Mouse (Mus musculus) myocyte (in vitro differentiated cells): ENCODE measurements around the gene Itpr1. TPM values are rescaled to one million over a fixed set of nuclear protein-coding genes. Genes with fewer than 3 reads are reported as not detected.

Source experiments
- H3K27me3 ChIP-seq: one replicate; pipeline ENCODE4 v1.6.1; 2011; ENCODE audit not compliant: control insufficient read depth, insufficient read depth, insufficient read length
- H3K36me3 ChIP-seq: one replicate; pipeline ENCODE4 v1.6.1; 2011; ENCODE audit not compliant: control insufficient read depth, insufficient read depth
- H3K4me2 ChIP-seq: one replicate; pipeline ENCODE4 v1.6.1; 2011; ENCODE audit warnings: low read depth, control low read depth
- H3K4me3 ChIP-seq: one replicate; pipeline ENCODE4 v1.5.1; 2011; ENCODE audit warnings: mild to moderate bottlenecking, control low read depth, moderate library complexity
- H3K79me2 ChIP-seq: one replicate; pipeline ENCODE4 v1.6.1; 2011; ENCODE audit not compliant: control insufficient read depth, insufficient read depth
- H3ac ChIP-seq: one replicate; pipeline ENCODE4 v1.6.1; 2011; ENCODE audit not compliant: control insufficient read depth, insufficient read length
- CEBPB ChIP-seq: IDR thresholded peaks from 2 replicates; pipeline ENCODE4 v1.6.1; 2011; ENCODE audit warnings: mild to moderate bottlenecking, moderate library complexity; ENCODE audit not compliant: poor library complexity, insufficient read depth, severe bottlenecking
- E2F4 ChIP-seq: IDR thresholded peaks from one replicate; pipeline ENCODE4 v1.6.1; 2011; ENCODE audit warnings: mild to moderate bottlenecking, control low read depth, moderate library complexity; ENCODE audit not compliant: insufficient read depth
- MAX ChIP-seq: IDR thresholded peaks from one replicate; pipeline ENCODE4 v1.6.1; 2011; ENCODE audit warnings: low read depth, mild to moderate bottlenecking, control low read depth
- MYOD1 ChIP-seq, 3 experiments: IDR thresholded peaks; one replicate each; pipeline ENCODE4 v1.6.1; 2011; ENCODE audit warnings: control low read depth in 2 of 3, low read depth in 2 of 3, mild to moderate bottlenecking in 2 of 3, moderate library complexity in 1 of 3; ENCODE audit not compliant: insufficient read length in 2 of 3, control insufficient read depth in 1 of 3
- MYOG ChIP-seq, 3 experiments: IDR thresholded peaks; one replicate each; pipeline ENCODE4 v1.6.1; 2011; ENCODE audit warnings: control low read depth in 2 of 3, low read depth in 2 of 3, mild to moderate bottlenecking in 2 of 3; ENCODE audit not compliant: insufficient read length in 2 of 3, control insufficient read depth in 1 of 3, insufficient read depth in 1 of 3
- POLR2A ChIP-seq: IDR thresholded peaks from one replicate; pipeline ENCODE4 v1.6.1; 2011; ENCODE audit warnings: low read depth, mild to moderate bottlenecking, control low read depth, moderate library complexity; ENCODE audit not compliant: insufficient read length
- POLR2AphosphoS2 ChIP-seq: IDR thresholded peaks from one replicate; pipeline ENCODE4 v1.6.1; 2011; ENCODE audit warnings: low read depth, control low read depth; ENCODE audit not compliant: insufficient read length
- REST ChIP-seq: IDR thresholded peaks from one replicate; pipeline ENCODE4 v1.6.1; 2011; ENCODE audit warnings: mild to moderate bottlenecking, control low read depth, moderate library complexity; ENCODE audit not compliant: insufficient read depth, insufficient read length
- SRF ChIP-seq: IDR thresholded peaks from one replicate; pipeline ENCODE4 v1.6.1; 2011; ENCODE audit warnings: low read depth; ENCODE audit not compliant: control insufficient read depth, insufficient read length
- TCF12 ChIP-seq: IDR thresholded peaks from one replicate; pipeline ENCODE4 v1.6.1; 2011; ENCODE audit warnings: mild to moderate bottlenecking, control low read depth; ENCODE audit not compliant: poor library complexity, insufficient read depth, severe bottlenecking
- TCF3 ChIP-seq: IDR thresholded peaks from one replicate; pipeline ENCODE4 v1.6.1; 2011; ENCODE audit warnings: low read depth, control low read depth; ENCODE audit not compliant: insufficient read length
- USF1 ChIP-seq: IDR thresholded peaks from one replicate; pipeline ENCODE4 v1.6.1; 2011; ENCODE audit warnings: low read depth, mild to moderate bottlenecking, control low read depth, moderate library complexity
- polyA plus RNA-seq: library from polyadenylated mRNA; unstranded; fragments of >200 nt; fragmentation: generic; extraction: Trizol; gene quantifications from one replicate; pipeline ENCODE4 v1.2.1, GENCODE M21; 2012; ENCODE audit warnings: missing spikeins

Gene Itpr1
- polyA plus RNA-seq, 1 experiment = 3.1 TPM

DNA sequence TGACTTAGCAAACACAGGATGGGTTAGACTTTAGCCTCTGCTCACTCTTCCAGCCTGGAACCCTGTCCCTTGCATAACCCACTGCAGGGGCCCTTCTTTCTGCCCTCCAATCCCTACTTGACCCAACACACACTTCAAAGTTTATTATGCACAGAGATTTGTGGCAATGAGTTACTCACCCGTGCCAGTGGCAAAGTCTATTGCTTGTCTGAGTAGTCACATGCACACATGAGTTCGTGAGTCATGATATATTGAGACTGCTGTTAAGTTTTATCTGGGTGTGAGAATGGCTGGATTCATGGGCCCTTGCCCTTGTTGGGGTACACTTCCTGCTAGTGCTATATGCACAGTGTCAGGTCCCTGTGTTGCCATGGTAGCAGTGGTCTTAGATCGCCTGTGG is 229.4 kb downstream of the Itpr1 start:
- no peaks in the 10 kb centered on the region for H3K27me3 ChIP-seq
- H3K4me3 ChIP-seq = no peak overlapping the region
- TF ChIP-seq POLR2A = no peak
- 0 out of 2 replicates have a peak, but pooled peaks have one; percentile 8 for TF ChIP-seq CEBPB
- no peak for TF ChIP-seq REST
- no peak for TF ChIP-seq MYOG (IDR thresholded peaks at IDR 0.05; ENCODE audit: control insufficient read depth in 1 of 3, insufficient read depth in 1 of 3, insufficient read length in 2 of 3, low read depth in 2 of 3)
- no peak for TF ChIP-seq SRF
- no peak for TF ChIP-seq MAX
- no peak for TF ChIP-seq POLR2AphosphoS2
- no peak for TF ChIP-seq MYOD1 (IDR thresholded peaks at IDR 0.05; ENCODE audit: control insufficient read depth in 1 of 3, insufficient read length in 2 of 3, low read depth in 2 of 3)
- TF ChIP-seq USF1 = peak; percentile 74
- TF ChIP-seq TCF12 = no peak
- no peaks in the 10 kb centered on the region for H3K79me2 ChIP-seq
- no peak overlapping the region for H3K4me2 ChIP-seq
- H3ac ChIP-seq = no peak overlapping the region
- no peaks in the 10 kb centered on the region for H3K36me3 ChIP-seq

DNA sequence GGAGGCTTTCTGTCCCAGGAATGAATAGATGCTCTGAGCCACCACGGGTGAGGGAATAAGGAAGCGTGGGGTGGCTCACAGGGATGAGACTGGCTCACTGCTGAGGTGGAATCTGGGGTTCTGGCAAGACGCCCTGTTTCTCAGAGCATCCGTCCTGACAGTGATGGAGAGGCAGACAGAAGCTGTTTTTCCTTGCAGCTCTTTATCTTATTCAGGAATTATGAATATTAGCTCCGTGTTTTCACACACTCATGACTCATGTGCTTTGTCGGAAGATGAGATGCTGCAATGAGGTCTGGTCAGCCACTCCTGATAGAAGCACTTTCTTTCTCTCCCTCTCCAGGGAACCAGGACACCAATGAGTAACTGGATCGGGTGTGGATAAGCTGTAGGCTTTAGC is 231.5 kb downstream of the Itpr1 start:
- H3K79me2 ChIP-seq = no peaks in the 10 kb centered on the region
- H3ac ChIP-seq = no peak overlapping the region
- peak overlapping the region; percentile 73 for H3K4me2 ChIP-seq
- no peak overlapping the region for H3K4me3 ChIP-seq
- H3K27me3 ChIP-seq = no peaks in the 10 kb centered on the region
- TF ChIP-seq TCF12 (no peak), REST (no peak), MAX (no peak), MYOG (IDR thresholded peaks at IDR 0.05; ENCODE audit: control insufficient read depth in 1 of 3, insufficient read depth in 1 of 3, insufficient read length in 2 of 3, low read depth in 2 of 3) (no peak), CEBPB (peak; percentile 67), SRF (no peak), TCF3 (no peak)
- no peaks in the 10 kb centered on the region for H3K36me3 ChIP-seq

DNA sequence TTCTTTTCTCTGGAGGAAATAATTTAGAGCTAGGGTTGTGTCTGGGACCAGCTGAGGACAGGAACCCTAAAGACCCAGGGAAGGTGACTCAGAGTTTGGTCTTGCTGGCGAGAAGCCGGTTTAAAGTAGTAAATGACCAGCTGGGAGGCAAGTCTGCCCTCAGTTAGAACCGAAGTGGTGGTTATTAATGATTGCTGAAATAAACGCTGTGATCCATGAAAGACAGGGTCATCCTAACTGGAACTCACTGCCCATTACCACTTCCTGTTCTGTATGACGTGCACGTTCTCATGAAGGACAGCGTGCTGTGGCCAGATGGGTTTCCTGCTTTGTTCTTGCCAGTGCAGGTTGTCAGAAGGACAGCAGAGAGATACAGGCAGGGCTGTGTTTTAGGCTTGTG is 232.1 kb downstream of the Itpr1 start:
- Histone ChIP-seq H3K79me2 (no peaks in the 10 kb centered on the region), H3K36me3 (no peaks in the 10 kb centered on the region), H3ac (no peak overlapping the region), H3K27me3 (no peaks in the 10 kb centered on the region), H3K4me2 (peak overlapping the region; percentile 73), H3K4me3 (no peak overlapping the region)
- TF ChIP-seq SRF (no peak), E2F4 (no peak), POLR2AphosphoS2 (peak; percentile 46), MYOD1 (IDR thresholded peaks at IDR 0.05; ENCODE audit: control insufficient read depth in 1 of 3, insufficient read length in 2 of 3, low read depth in 2 of 3) (no peak), CEBPB (0 out of 2 replicates have a peak, but pooled peaks have one; percentile 44), REST (no peak), MAX (no peak), USF1 (no peak)

DNA sequence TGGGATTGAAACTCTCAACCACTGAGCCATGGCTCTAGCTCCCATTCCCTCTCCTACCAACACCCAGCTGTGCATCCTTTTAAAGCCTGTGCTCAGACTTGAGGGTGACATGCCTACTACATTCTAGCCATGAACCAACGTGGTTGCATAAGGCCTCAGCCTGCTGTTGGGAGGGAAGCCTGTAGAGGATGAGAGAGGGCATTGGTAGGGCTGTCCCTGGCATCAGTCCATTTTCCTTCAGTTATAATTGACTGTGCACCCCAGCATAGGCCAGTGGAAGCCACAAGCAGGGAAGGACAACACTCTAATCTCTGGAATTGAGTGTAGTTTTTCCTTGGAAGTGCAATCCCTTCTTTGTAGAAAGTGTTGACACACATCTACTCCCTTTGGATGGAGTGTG is 233.9 kb downstream of the Itpr1 start:
- Histone ChIP-seq H3K4me3 (no peak overlapping the region), H3ac (no peak overlapping the region), H3K79me2 (no peaks in the 10 kb centered on the region), H3K36me3 (no peaks in the 10 kb centered on the region), H3K27me3 (no peaks in the 10 kb centered on the region), H3K4me2 (peak overlapping the region; percentile 82)
- TF ChIP-seq POLR2AphosphoS2 (no peak), CEBPB (no peak), MYOD1 (IDR thresholded peaks at IDR 0.05; ENCODE audit: control insufficient read depth in 1 of 3, insufficient read length in 2 of 3, low read depth in 2 of 3) (peak in 1 of 3 experiments; percentile 8)

DNA sequence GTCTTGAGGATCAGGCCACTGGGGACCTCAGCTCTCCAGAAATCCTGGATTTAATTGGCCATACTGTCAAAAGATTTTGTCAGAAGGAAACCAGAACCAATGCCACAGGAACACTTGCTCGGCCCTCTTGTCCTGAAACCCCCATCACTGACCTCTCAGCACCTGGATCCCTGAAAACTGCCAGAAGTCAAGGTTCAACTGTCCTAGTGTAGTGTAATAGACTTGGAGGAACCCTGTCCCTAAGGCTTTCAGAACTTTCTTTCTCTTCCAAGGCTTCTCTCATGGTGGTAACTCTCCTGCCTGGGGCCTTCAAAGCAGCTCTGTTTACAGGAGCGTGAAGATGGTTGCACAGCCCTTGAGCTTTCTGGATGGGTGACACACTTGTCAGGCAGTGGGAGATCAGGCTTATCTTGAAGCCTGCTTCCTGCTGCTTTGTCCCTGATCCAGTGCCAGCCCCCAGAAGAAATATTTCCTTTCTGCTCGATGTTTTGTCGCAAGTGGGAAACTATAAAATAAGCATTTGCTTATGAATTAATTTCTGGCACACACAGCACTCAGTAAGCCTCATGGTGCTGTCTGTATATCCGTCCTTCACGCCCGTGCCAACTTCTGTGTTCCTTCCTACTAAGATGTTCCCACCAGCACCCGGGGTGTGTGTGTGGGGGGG is 234.4 kb downstream of the Itpr1 start:
- no peak overlapping the region for H3ac ChIP-seq
- no peaks in the 10 kb centered on the region for H3K79me2 ChIP-seq
- H3K4me3 ChIP-seq = no peak overlapping the region
- peak overlapping the region; percentile 82 for H3K4me2 ChIP-seq
- no peaks in the 10 kb centered on the region for H3K36me3 ChIP-seq
- no peak for TF ChIP-seq REST
- no peak for TF ChIP-seq USF1
- TF ChIP-seq MYOD1 (IDR thresholded peaks at IDR 0.05; ENCODE audit: control insufficient read depth in 1 of 3, insufficient read length in 2 of 3, low read depth in 2 of 3) = no peak
- TF ChIP-seq CEBPB = no peak
- TF ChIP-seq TCF3 = no peak
- TF ChIP-seq MAX = no peak
- no peak for TF ChIP-seq POLR2AphosphoS2
- TF ChIP-seq TCF12 = no peak
- TF ChIP-seq E2F4 = no peak
- no peak for TF ChIP-seq SRF
- no peak for TF ChIP-seq POLR2A
- TF ChIP-seq MYOG (IDR thresholded peaks at IDR 0.05; ENCODE audit: control insufficient read depth in 1 of 3, insufficient read depth in 1 of 3, insufficient read length in 2 of 3, low read depth in 2 of 3) = no peak
- H3K27me3 ChIP-seq = no peaks in the 10 kb centered on the region
